Mouse (Mus musculus): ENCODE data around the gene Lmntd1.

GRCm38 (mm10) chr6:145636682-145637081, 22.6 kb upstream of the Lmntd1 start:
- TF ChIP-seq CTCF (IDR thresholded peaks at IDR 0.05; ENCODE audit: low read depth, low read length) (no peak), POLR2A (IDR thresholded peaks at IDR 0.05; ENCODE audit: insufficient read depth, low read length) (no peak)

Measured in ES-Bruce4 (cell line).